Mouse (Mus musculus) liver, embryonic 14.5 days (tissue): ENCODE results near the gene Atp5j.

Experiments
- CTCF ChIP-seq: IDR thresholded peaks from 2 replicates; pipeline ENCODE4 v1.5.1; 2016; ENCODE audit warnings: antibody characterized with exemption, low read depth, control low read depth
- EP300 ChIP-seq: IDR thresholded peaks from 2 replicates; pipeline ENCODE4 v1.6.1; 2016; ENCODE audit warnings: antibody characterized with exemption, low read depth

DNA sequence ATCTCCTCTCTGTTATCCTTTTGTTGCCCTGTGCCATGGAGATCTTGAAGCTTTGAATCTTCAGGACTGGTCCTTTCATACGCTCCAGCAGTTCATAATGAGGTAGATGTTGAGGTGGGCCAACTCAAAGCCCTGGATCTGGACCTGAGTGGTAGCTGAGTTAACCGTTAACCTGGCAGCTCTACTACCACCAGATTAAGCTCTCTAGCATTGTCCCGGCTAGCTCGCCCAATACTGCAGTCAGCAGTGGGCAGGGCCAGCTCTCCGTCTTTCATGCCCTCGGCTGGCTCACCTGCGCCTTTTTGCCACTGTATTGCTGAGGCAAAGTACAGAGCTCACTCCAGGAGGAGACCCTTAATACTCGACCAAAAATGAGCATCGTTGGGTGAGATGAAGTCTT, 45.7 kb upstream of the Atp5j start:
- TF ChIP-seq EP300 (no peak), CTCF (no peak)
